Mouse (Mus musculus) heart, adult 2 months (tissue): ENCODE results near the gene Pde4b.

Source experiments
- CTCF ChIP-seq: fragments of 200-600 bp; IDR thresholded peaks from 2 replicates; pipeline ENCODE4 v1.8.1; 2022; ENCODE audit warnings: antibody characterized with exemption, mild to moderate bottlenecking, moderate library complexity
- POLR2A ChIP-seq: fragments of 200-500 bp; IDR thresholded peaks from 2 replicates; pipeline ENCODE4 v1.6.1; 2011; ENCODE audit warnings: mild to moderate bottlenecking, low read depth, low read length, control low read depth; ENCODE audit not compliant: insufficient read depth

GRCm38 (mm10) chr4:102424104-102424503, 336.8 kb downstream of the Pde4b start:
- TF ChIP-seq CTCF: no peak
- no peak for TF ChIP-seq POLR2A
